Mouse (Mus musculus) neural tube, embryonic 10.5 days (tissue): ENCODE results near the gene Ccl2.

ENCODE experiments used
- DNase-seq: peaks from one replicate; pipeline ENCODE4 v3.0.0-alpha.2; 2017; ENCODE audit warnings: low spot score; ENCODE audit errors: extremely low spot score

Gene Ccl2

DNA sequence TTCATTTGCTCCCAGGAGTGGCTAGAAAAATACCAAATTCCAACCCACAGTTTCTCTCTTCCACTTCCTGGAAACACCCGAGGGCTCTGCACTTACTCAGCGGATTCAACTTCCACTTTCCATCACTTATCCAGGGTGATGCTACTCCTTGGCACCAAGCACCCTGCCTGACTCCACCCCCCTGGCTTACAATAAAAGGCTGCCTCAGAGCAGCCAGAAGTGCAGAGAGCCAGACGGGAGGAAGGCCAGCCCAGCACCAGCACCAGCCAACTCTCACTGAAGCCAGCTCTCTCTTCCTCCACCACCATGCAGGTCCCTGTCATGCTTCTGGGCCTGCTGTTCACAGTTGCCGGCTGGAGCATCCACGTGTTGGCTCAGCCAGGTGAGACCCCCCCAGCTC is at the start of gene Ccl2:
Ccl2 (plus strand) TSS at position 216 of the 400 bp plus-strand sequence.
- no peak for DNase-seq

GRCm38 (mm10) chr11:81996172-81996841 is 39.1 kb upstream of the Ccl2 start:
- peak; percentile 75 for DNase-seq

- no peak for DNase-seq
Observed at GRCm38 (mm10) chr11:81997085-81997484, 38.3 kb upstream of the Ccl2 start.

GRCm38 (mm10) chr11:81998646-81999045 is 36.7 kb upstream of the Ccl2 start:
- no peak for DNase-seq

- DNase-seq, result no peak
Observed at GRCm38 (mm10) chr11:81999469-81999868, 35.9 kb upstream of the Ccl2 start.

- DNase-seq, result no peak
Observed at GRCm38 (mm10) chr11:82000581-82000980, 34.8 kb upstream of the Ccl2 start.

DNA sequence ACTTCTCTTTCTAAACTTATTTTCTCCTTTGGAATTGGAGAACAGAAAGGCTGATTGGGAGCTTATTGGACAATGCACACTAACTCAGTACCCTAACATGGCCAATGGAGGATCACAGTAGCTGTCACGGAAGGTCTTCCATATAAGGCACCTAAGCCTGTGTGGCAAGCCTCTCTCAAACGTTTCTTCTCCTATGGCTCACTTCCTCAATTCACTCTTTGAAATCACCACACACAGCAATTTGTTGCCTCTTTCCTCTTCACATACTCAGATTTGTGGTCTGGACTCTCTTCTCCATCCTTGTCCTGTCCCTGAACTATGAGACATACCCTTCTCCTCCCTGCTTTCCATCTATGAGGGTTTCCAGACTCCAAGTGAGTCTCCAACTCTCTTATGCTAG is 30.6 kb upstream of the Ccl2 start:
- no peak for DNase-seq

DNA sequence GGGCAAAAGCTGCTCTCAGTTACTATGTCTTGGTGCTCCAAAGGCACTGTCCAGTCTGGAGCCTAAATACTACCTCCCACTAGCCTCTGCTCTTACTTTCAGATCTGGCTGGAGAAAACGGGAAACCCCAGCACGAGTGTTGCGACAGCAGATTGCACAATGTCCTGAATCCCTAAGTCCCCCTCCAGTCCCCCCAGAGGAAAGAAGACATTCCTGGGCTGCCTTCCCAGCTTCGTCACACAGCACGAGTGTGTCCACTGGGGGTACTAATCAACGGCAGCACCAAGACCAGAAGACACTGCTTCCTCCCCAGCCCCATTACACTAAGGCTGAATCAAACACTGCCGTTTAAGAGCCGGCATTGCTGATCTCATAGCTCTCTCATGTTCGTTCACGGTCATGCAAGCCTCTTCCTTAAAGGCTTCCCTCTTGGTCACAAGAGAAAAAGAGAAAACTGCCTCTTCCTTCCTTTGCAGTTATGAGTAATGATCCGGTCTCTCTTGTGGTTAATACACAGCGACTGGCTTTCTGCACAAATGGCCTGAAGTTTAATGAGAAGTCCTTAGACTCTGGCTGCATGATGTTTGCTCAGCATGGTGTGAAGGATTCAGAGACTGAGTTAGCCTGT is 28.5 kb upstream of the Ccl2 start:
- no peak for DNase-seq

GRCm38 (mm10) chr11:82010115-82010514 is 25.3 kb upstream of the Ccl2 start:
- no peak for DNase-seq

DNA sequence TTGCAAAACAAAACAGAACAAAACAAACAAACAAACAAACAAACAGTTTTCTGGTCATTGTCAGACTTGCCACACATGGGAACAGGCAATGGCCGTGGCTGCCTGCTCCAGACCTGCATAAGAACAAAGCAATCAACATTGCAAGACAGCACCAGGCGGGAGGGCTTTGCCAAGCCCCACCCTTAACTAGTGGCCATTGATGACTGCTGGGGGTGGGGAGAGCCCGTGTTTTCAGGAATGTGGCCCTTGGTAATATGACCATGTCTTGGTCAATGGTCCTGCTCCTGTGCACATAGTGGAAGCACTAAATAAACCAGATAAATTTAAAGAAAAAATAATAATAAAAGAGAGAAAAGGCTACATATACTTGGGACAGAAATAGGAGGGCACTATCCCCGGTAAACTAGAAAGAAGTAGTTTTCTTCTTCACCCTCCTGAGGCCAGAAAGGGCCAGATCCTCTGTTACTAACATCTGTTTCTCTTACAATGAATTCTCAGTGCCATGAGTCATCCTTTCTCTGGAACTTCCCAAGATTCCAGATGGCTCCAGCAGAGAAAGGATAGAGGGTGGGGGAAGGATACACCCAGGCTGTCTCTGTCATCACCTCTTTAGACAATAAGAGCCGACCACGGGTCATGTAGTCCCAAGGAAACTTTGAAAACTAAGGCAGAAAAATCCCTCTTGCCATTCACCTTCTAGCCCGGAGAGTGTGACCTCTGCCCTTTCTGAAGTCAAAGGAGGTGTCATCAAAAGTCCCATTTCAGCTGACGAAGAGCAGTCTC is 23.8 kb upstream of the Ccl2 start:
- DNase-seq, result no peak

DNA sequence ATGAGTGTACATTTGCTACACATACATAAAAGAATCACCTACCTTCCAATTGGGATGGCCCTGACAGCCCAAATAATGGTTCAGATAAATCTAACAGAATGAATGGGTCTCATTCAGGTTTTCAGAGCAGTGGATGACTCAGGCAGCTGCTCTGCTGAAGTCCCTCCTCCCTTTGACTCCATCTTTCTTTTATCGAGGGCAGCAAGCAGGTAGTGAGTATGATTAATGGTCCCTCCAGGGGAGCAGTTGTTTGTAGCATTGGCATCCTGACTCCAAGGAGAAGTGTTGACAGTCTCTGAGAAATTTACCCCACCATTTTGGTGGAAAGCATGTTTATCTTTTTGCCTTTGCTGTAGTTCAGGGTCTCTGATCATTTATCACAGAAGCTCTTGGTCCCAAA is 21.6 kb upstream of the Ccl2 start:
- DNase-seq, result no peak

DNA sequence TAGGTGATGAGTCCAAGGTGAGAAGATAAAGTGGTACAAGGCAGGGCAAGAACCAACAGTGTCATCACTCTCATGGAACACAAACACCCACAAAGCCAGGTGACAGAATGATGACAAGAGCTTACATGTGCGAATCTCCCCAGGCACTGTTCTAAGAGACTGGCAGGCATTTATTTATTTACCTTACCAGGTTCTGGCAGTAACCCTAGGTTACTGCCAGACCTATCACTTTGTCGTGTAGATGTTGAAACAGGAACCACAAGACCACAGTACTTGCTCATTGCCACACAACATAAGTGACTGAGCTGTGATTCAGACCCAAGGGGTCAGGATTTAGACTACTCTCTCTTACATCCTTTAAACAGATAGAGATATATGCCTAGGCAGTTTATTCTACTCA is 20.3 kb upstream of the Ccl2 start:
- no peak for DNase-seq

GRCm38 (mm10) chr11:82016181-82016780 is 19.1 kb upstream of the Ccl2 start:
- DNase-seq, result no peak

DNA sequence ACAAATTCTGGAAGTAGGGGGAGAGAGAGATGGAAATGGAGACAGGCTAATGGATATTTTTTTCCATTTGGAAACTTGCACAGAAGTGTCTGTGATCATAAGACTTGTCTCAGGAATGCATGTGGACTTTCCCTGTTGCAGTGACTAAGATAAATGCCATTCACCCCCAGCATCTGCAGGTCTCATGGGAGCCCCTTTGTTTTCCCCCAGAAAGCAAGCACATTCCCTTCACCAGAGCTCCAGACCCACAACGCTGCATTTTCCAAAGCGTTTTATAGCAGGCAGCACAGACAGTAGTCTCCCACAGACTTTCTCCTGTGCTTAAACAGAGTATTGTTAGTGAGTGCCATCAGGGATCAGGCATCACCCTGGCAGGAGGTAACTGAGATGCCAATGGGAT is 16.0 kb upstream of the Ccl2 start:
- no peak for DNase-seq

- DNase-seq, result no peak
Observed at GRCm38 (mm10) chr11:82019793-82020192, 15.6 kb upstream of the Ccl2 start.

- no peak for DNase-seq
Observed at GRCm38 (mm10) chr11:82021406-82021805, 14.0 kb upstream of the Ccl2 start.

DNA sequence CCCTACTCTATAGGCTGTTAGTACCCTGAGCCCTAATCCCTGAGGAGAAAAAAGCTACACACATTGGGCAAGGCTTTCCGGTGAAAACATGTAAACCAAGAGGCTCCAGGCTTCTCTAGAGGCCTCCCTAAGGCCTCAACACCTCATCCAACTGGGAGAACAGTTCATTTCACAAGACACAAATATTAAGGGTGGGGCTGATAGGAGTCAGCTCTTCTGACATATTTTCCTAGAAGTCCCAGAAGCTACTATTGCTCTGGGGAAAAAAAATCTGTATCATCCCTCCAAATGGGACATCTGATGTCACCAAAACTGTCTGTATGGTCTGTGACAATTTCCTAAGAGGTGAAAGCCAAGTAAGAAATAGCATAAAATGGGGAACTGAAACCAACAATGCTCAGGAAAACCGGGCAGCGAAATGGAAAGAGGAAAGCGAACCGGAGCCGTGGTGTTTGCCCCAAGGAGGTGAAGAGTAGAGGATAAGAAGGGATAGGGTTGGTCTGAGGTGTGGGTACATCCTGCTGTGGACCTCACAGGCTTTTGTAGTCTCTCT is 12.8 kb upstream of the Ccl2 start:
- DNase-seq, result no peak

DNA sequence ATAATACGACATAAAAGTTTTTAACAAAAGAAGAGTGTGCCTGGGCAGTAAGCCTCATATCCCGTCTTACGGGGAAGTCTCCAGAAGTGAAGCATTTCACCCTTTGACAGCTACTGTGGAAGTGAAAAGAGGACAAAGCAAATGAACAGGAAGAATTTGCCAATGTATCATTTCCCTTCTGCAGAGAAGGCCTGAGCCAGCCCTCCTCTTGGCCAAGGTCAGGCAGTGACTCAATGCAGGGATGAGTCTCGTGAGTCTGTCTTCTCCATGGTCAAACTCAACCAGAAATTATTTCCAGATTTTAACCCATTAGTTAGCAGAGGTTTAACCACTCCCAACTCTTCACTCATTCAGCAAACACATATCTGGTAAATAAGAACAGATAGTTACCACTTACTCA is 11.6 kb upstream of the Ccl2 start:
- no peak for DNase-seq

- no peak for DNase-seq
Observed at GRCm38 (mm10) chr11:82030171-82030570, 5.2 kb upstream of the Ccl2 start.

DNA sequence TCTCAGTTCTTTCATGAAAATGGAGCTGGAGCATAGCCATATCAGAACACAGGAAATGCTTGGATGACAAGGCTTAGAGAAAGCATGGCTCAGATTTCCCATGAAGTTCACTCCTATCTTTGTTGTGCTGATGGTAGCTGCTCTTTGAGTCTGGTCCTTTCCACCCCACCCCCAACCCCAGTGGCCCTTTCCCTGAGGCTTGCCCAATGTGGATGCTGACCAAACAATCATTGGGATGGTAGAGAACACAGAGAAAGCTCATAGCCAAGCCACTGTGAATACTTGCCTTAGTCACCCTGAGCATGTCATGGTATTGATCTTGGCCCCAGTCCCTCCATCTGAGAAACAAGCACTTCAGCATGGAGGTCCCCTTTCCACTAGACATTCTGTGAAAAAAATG is 3.2 kb upstream of the Ccl2 start:
- DNase-seq, result no peak

GRCm38 (mm10) chr11:82032678-82033344 is 2.6 kb upstream of the Ccl2 start:
- no peak for DNase-seq
